Mouse (Mus musculus): ENCODE results near the gene A030003K21Rik.

- no peak for TF ChIP-seq POLR2A (IDR thresholded peaks at IDR 0.05; ENCODE audit: low read depth, low read length)
- TF ChIP-seq CTCF (IDR thresholded peaks at IDR 0.05; ENCODE audit: extremely low read depth, insufficient read length, insufficient replicate concordance, low read depth, low read length) = no peak
Observed at GRCm38 (mm10) chr1:82924650-82925049, 18.5 kb downstream of the A030003K21Rik start, which contains the start of gene A030014E15Rik.

Data from small intestine, adult 2 months (tissue).